Mouse (Mus musculus) limb, embryonic 13.5 days (tissue): ENCODE data around the gene Klhl41. TPM values are rescaled to one million over a fixed set of nuclear protein-coding genes. Genes with fewer than 3 reads are reported as not detected.
"Not testable (repeated sequence)": the region's sequence is repeated elsewhere in the genome, so short reads cannot be mapped to it uniquely, and the experiment has no call there.

Source experiments
- ATAC-seq: fragments of 200-750 bp; cut with Nextera tagmentation; 2 replicates; pipeline ENCODE4 v1.8.0; 2017; ENCODE audit warnings: low read depth, moderate number of reproducible peaks, moderate TSS enrichment; ENCODE audit not compliant: low FRiP score
- H3K27ac ChIP-seq: fragments of 300-500 bp; sonication (generic); 2 replicates; pipeline ENCODE4 v1.5.1; 2015; ENCODE audit warnings: inconsistent platforms, mild to moderate bottlenecking, moderate library complexity
- H3K27me3 ChIP-seq: fragments of 300-500 bp; sonication (generic); 2 replicates; pipeline ENCODE4 v1.6.1; 2015; ENCODE audit warnings: mild to moderate bottlenecking, inconsistent platforms
- H3K36me3 ChIP-seq: fragments of 300-500 bp; sonication (generic); 2 replicates; pipeline ENCODE4 v1.6.1; 2015; ENCODE audit warnings: inconsistent platforms, mild to moderate bottlenecking, moderate library complexity
- H3K4me1 ChIP-seq: fragments of 300-500 bp; sonication (generic); 2 replicates; pipeline ENCODE4 v1.6.1; 2015; ENCODE audit warnings: inconsistent platforms
- H3K4me2 ChIP-seq: fragments of 300-500 bp; sonication (generic); replicated peaks from 2 replicates; pipeline ENCODE4 v1.6.1; 2015; ENCODE audit warnings: inconsistent platforms, mild to moderate bottlenecking, moderate library complexity
- H3K4me3 ChIP-seq: fragments of 300-500 bp; sonication (generic); 2 replicates; pipeline ENCODE4 v1.5.1; 2015; ENCODE audit warnings: moderate library complexity, mild to moderate bottlenecking, inconsistent platforms
- H3K9ac ChIP-seq: fragments of 300-500 bp; sonication (generic); 2 replicates; pipeline ENCODE4 v1.6.1; 2015; ENCODE audit warnings: mild to moderate bottlenecking, inconsistent platforms
- H3K9me3 ChIP-seq: fragments of 300-500 bp; sonication (generic); 2 replicates; pipeline ENCODE4 v1.6.1; 2016; ENCODE audit warnings: inconsistent platforms
- WGBS: fragments of 180-500 bp; shearing (Covaris S2); methylation state at CpG from one replicate; pipeline ENCODE4 v1.1.7; 2015; 5-methylcytosine and 5-hydroxymethylcytosine counted together
- polyA plus RNA-seq: library from polyadenylated mRNA; unstranded; fragments of >200 nt; fragmentation: Nextera tagmentation; extraction: Ambion mirVana; gene quantifications from 2 replicates; pipeline ENCODE4 v1.2.1, GENCODE M21; 2015

Klhl41 gene
- polyA plus RNA-seq, 1 experiment from 2014 or later = 22.0 TPM

DNA sequence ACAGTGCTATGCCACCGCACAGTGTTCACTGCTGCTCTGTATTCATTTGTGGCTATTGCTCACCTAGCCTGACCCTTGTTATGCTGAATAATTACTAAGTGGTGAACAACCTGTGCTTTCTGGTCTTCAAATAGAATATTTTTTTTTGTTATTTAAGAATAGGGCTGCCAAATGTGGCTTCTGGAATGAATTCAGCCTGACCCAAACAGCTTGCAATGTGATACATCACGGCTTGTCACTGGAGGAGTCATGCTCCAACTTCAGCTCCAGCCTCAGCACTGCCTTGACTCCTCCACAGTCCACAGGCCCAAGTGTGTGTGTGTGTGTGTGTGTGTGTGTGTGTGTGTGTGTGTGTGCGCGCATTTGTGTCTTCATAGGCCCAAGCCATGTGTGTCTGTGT is 10.6 kb upstream of the Klhl41 start:
- no peak for ATAC-seq

DNA sequence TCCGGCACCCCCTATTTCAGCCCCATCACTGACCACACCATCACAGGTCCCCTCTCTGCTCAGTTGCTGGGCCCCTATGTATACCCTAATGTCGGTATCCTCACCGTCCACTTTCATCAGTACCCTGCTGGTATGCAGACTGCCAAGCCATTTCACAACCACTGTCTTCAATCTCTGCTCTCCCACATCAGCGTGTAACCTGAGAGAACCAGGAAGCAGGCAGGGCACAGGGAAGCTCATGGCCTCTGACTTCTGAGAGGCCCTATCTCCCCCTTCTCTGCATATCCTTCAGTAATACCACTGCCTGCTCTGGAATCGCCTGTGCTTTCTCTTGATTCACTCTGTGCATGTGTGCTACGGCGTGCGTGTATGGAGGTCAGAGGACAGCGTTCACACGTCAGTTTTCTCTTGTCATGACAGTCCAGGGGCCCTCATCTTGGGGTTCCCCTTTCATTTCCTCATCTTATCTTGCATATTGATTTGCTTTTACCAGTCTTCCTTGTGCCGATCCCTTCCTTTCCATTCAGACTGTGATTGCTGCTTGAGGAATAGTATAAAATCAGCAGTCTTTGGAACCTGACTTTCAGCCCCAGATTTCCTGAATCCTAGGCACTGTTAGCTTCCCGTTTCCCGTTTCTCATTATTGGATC is 6.0 kb upstream of the Klhl41 start:
- 77% methylated on average over 13 of the region's 13 CpGs for WGBS
- H3K4me2 ChIP-seq = no peak overlapping the region
- H3K27me3 ChIP-seq = no peaks in the 10 kb centered on the region
- no peak overlapping the region for H3K9ac ChIP-seq
- peaks cover 38% of the 10 kb centered on the region for H3K36me3 ChIP-seq
- no peak overlapping the region for H3K27ac ChIP-seq
- no peak for ATAC-seq
- H3K4me1 ChIP-seq = no peaks in the 10 kb centered on the region
- H3K9me3 ChIP-seq = no peaks in the 10 kb centered on the region
- H3K4me3 ChIP-seq = no peak overlapping the region

More for the DNA sequence above, 10.6 kb upstream of the Klhl41 start:
- Histone ChIP-seq H3K4me2 (no peak overlapping the region), H3K27me3 (no peaks in the 10 kb centered on the region), H3K4me1 (no peaks in the 10 kb centered on the region), H3K9ac (no peak overlapping the region), H3K4me3 (no peak overlapping the region), H3K36me3 (peaks cover 57% of the 10 kb centered on the region), H3K9me3 (no peaks in the 10 kb centered on the region), H3K27ac (no peak overlapping the region)
- WGBS = 94% methylated on average over 4 of the region's 4 CpGs

- no peak for ATAC-seq
- no peak overlapping the region for H3K9ac ChIP-seq
- peaks cover 24% of the 10 kb centered on the region for H3K36me3 ChIP-seq
- H3K9me3 ChIP-seq = no peaks in the 10 kb centered on the region
- 95% methylated on average over 4 of the region's 4 CpGs for WGBS
- no peaks in the 10 kb centered on the region for H3K27me3 ChIP-seq
- no peaks in the 10 kb centered on the region for H3K4me1 ChIP-seq
- no peak overlapping the region for H3K4me3 ChIP-seq
- H3K4me2 ChIP-seq = no peak overlapping the region
- no peak overlapping the region for H3K27ac ChIP-seq
Observed at GRCm38 (mm10) chr2:69667656-69668055, 2.3 kb upstream of the Klhl41 start.

DNA sequence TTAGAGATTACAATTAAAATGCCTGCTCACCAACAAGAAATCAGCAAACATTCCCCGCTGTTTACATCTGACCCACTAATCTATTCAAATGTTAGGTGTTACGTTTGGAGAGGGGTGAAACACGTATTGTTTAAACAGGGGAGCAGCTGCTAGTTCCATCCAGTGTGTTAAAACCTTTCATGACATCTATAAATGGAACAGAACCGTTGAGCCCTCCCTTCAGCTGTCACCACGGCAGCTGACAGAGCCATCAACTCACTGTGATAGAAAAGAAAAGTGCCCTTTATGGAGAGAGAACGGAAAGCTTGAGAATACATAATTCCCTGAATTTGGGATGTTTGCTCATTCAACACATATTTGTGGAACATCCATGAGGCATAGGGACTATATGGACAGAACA is 1.5 kb upstream of the Klhl41 start:
- Histone ChIP-seq H3K4me3 (no peak overlapping the region), H3K4me1 (no peaks in the 10 kb centered on the region), H3K9ac (no peak overlapping the region), H3K27me3 (no peaks in the 10 kb centered on the region), H3K36me3 (peaks cover 19% of the 10 kb centered on the region), H3K9me3 (no peaks in the 10 kb centered on the region), H3K4me2 (no peak overlapping the region), H3K27ac (no peak overlapping the region)
- WGBS = 76% methylated on average over 6 of the region's 6 CpGs
- ATAC-seq = no peak; the same call in 1 of the 2 replicates

GRCm38 (mm10) chr2:69673723-69674122 is 3.8 kb downstream of the Klhl41 start:
- Histone ChIP-seq H3K36me3 (0 out of 2 replicates have a peak, but pooled peaks cover 5% of the 10 kb centered on the region), H3K9me3 (no peaks in the 10 kb centered on the region), H3K27me3 (no peaks in the 10 kb centered on the region), H3K9ac (no peak overlapping the region), H3K27ac (no peak overlapping the region), H3K4me3 (no peak overlapping the region), H3K4me2 (no peak overlapping the region), H3K4me1 (no peaks in the 10 kb centered on the region)
- WGBS = 76% methylated on average over 5 of the region's 5 CpGs
- ATAC-seq = no peak

DNA sequence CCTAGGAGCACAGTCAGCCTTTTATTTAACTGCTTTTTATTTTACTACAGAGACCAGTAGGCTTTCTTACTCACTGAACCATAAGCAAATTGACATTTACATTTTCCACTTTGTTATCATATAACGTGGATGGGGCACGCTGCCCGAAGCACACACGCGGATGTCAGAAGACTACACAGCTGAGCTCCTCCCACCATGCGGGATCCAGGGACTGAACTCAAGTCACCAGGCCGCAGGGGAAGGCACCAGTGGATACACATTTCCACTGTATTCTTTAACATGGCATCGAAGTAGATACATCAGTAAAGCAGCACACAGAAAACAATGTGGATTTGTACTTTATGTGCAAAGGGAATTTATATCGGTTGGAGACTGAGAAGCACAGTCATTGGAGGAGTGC is 5.3 kb downstream of the Klhl41 start:
- Histone ChIP-seq H3K4me2 (no peak overlapping the region), H3K4me3 (no peak overlapping the region), H3K36me3 (peaks cover 5% of the 10 kb centered on the region; the same call in 1 of the 2 replicates), H3K9ac (no peak overlapping the region), H3K27ac (no peak overlapping the region), H3K4me1 (no peaks in the 10 kb centered on the region), H3K9me3 (no peaks in the 10 kb centered on the region), H3K27me3 (no peaks in the 10 kb centered on the region)
- 94% methylated on average over 9 of the region's 9 CpGs for WGBS
- no peak for ATAC-seq

- 65% methylated on average over 2 of the region's 2 CpGs for WGBS
- Histone ChIP-seq H3K27ac (no peak overlapping the region), H3K9me3 (no peaks in the 10 kb centered on the region), H3K4me1 (no peaks in the 10 kb centered on the region), H3K36me3 (peaks cover 5% of the 10 kb centered on the region; the same call in 1 of the 2 replicates), H3K4me2 (no peak overlapping the region), H3K4me3 (no peak overlapping the region), H3K27me3 (no peaks in the 10 kb centered on the region), H3K9ac (no peak overlapping the region)
- no peak for ATAC-seq
Observed at GRCm38 (mm10) chr2:69676713-69677112, 6.8 kb downstream of the Klhl41 start.

DNA sequence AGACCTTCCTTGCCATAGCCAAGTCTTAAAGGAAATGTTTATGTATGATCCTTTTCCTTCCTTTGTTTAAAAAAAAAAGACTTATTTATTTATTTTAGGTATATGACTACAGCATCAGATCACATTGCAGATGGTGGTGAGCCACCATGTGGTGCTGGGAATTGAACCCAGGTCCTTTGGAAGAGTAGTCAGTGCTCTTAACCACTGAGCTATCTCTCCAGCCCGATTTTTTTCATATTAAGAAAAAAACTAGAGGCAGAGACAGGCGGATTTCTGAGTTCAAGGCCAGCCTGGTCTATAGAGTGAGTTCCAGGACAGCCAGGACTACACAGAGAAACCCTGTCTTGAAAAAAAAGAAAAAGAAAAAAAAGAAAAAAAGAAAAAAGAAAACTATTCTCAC is 7.3 kb downstream of the Klhl41 start:
- not testable (repeated sequence) for H3K36me3 ChIP-seq, H3K27me3 ChIP-seq, H3K27ac ChIP-seq, H3K4me3 ChIP-seq, H3K9ac ChIP-seq, ATAC-seq, H3K4me1 ChIP-seq, H3K4me2 ChIP-seq, H3K9me3 ChIP-seq
- 86% methylated on average over 2 of the region's 2 CpGs for WGBS

DNA sequence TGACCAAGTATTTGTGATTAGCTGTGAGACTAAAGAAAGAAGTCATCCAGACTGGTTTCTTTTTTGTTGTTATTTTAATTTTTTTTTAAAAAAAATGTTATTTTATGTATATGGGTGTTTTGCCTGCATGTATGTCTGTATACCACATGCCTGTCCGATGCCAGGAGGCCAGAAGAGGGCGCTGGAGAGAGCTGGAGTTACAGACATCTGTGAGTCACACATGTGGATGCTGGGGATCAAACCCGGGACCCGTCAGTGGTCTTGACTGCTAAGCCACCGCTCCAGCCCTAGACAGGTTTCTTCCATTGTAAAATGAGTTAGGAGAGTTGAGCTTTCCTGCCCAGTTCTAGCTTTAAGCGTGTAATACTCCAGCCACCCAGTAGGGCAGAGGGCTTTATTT is 10.1 kb downstream of the Klhl41 start:
- Histone ChIP-seq H3K4me1 (no peaks in the 10 kb centered on the region), H3K27ac (no peak overlapping the region), H3K27me3 (no peaks in the 10 kb centered on the region), H3K4me3 (no peak overlapping the region), H3K9me3 (no peaks in the 10 kb centered on the region), H3K9ac (no peak overlapping the region), H3K4me2 (no peak overlapping the region), H3K36me3 (peaks cover 12% of the 10 kb centered on the region)
- ATAC-seq = no peak
- 52% methylated on average over 6 of the region's 6 CpGs for WGBS

DNA sequence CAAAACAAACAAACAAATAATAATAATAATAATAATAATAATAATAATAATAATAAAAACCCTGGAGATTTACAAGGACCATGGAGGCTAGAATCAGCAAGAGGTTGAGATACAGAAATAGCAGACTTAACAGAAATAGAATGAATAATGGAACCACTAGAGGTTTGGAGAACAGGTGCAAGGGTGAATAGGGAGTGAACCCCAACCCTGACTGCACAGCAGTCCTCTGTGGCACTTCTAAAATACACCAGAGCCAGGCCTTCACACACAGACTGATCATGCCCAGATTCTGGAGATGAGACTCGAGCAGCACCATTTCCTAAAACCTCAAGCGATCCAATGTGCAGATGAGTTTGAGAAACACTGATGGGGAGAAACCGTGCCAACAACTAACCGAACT is 12.0 kb downstream of the Klhl41 start:
- WGBS = 90% methylated on average over 4 of the region's 4 CpGs
- peaks cover 15% of the 10 kb centered on the region for H3K36me3 ChIP-seq
- H3K27ac ChIP-seq = no peak overlapping the region
- no peaks in the 10 kb centered on the region for H3K27me3 ChIP-seq
- H3K4me3 ChIP-seq = no peak overlapping the region
- no peak for ATAC-seq
- H3K4me1 ChIP-seq = no peaks in the 10 kb centered on the region
- H3K4me2 ChIP-seq = no peak overlapping the region
- H3K9ac ChIP-seq = no peak overlapping the region
- H3K9me3 ChIP-seq = no peaks in the 10 kb centered on the region

- Histone ChIP-seq H3K4me3 (no peak overlapping the region), H3K27me3 (no peaks in the 10 kb centered on the region), H3K9ac (no peak overlapping the region), H3K4me2 (no peak overlapping the region), H3K9me3 (no peaks in the 10 kb centered on the region), H3K27ac (no peak overlapping the region), H3K4me1 (no peaks in the 10 kb centered on the region), H3K36me3 (peaks cover 24% of the 10 kb centered on the region)
- 90% methylated on average over 13 of the region's 13 CpGs for WGBS
- no peak for ATAC-seq
Observed at GRCm38 (mm10) chr2:69683036-69683805, 13.3 kb downstream of the Klhl41 start.

DNA sequence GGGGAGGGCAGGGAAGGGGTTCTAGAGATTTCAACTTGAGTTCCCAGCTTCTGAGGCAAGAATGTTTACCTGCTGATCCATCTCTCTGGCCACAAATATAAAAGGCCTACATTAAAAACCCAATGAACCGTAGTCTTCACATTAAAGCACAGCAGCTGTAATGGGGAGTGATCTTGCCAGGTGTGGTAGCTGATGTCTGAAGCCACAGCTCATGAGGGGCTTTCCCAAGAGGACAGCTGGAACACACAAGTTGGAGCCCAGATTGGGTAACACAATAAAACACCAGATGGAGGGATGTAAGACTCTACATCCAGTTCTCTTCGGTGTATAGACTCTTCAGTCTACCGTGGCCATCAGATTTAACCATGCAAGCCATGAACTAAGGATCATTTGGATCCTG is 14.6 kb downstream of the Klhl41 start:
- H3K27me3 ChIP-seq = no peaks in the 10 kb centered on the region
- no peak overlapping the region for H3K4me3 ChIP-seq
- ATAC-seq = no peak
- H3K4me1 ChIP-seq = no peaks in the 10 kb centered on the region
- H3K36me3 ChIP-seq = peaks cover 31% of the 10 kb centered on the region
- WGBS = 85% methylated on average over 3 of the region's 3 CpGs
- H3K4me2 ChIP-seq = no peak overlapping the region
- H3K27ac ChIP-seq = no peak overlapping the region
- H3K9me3 ChIP-seq = no peaks in the 10 kb centered on the region
- H3K9ac ChIP-seq = no peak overlapping the region
